Mouse (Mus musculus): ENCODE data around the gene Deup1. TPM values are rescaled to one million over a fixed set of nuclear protein-coding genes. Genes with fewer than 3 reads are reported as not detected.

Gene Deup1
- polyA plus RNA-seq, 1 experiment from 2014 or later = 1.5 TPM

Other genes with a start within 250 kb of the Deup1 start
- gene Smco4, start 134.5 kb downstream of the Deup1 start, polyA plus RNA-seq (2015; fragmentation: Nextera tagmentation; extraction: Ambion mirVana) = 1.6 and 2.8 TPM in 2 replicates
- 21.5 and 23.5 TPM in 2 replicates for gene Slc36a4, start 81.8 kb upstream of the Deup1 start, polyA plus RNA-seq (2015; fragmentation: Nextera tagmentation; extraction: Ambion mirVana)
- gene Mtnr1b, start 246.6 kb upstream of the Deup1 start, polyA plus RNA-seq (2015; fragmentation: Nextera tagmentation; extraction: Ambion mirVana) = not detected in 2 replicates